8 mouse cellular contexts compared by ENCODE assay signal in the genomic region with DNA sequence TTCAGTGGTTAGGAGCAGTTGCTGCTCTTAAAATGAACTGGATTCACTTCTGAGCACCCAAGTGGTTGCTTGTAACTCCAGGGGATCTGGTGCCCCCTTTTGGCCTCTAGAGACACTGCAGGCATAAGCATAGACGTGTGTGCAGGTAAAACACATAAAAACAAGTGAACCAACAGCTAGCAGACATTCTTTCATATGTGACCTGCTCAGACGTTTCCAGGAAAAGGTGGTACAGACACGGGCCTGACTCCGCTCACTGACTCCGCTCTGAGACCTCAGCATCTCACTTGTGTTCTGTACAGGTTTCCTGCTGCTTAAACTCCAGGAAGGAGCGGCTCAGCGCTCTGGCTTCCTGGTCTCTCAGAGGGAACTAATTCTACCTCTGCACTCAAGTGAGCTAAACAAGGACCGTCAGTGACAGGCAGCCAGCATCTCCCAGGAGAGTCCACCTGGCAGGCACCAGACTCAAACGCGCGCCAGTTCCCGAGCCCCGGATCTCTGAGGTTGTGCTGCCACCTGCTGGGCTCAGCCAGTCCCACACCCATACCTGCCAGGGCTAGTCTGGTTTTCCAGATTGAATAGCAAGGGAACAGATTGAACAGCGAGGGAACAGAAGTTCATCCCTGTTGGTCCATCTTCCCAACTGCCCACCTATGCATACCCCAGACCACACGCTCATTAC. TPM values are rescaled to one million over a fixed set of nuclear protein-coding genes. Genes with fewer than 3 reads are reported as not detected.
A peak's percentile ranks its signal among the peaks of the same experiment; 100 is the strongest.
DNase-seq lines count a peak whose midpoint lies in the region; ATAC-seq and TF ChIP-seq lines count a peak whose summit lies in the region.

No protein-coding gene starts in this region.

- no peak for TF ChIP-seq POLR2A in ES-Bruce4 (IDR thresholded peaks at IDR 0.05; ENCODE audit: insufficient read depth, low read length)
- no peak for TF ChIP-seq POLR2A in thymus, adult 2 months (IDR thresholded peaks at IDR 0.05; ENCODE audit: control insufficient read depth, extremely low read depth, insufficient read depth, low read length, poor library complexity)

- H3K4me3 ChIP-seq in ES-Bruce4 (ENCODE audit: low read depth, low read length): peak overlapping the region; percentile 79
- H3K4me3 ChIP-seq in forebrain, embryonic 16.5 days (replicated peaks; ENCODE audit: low read length): peak overlapping the region; percentile 30
- peak overlapping the region; percentile 28 for H3K4me3 ChIP-seq in lung, embryonic 15.5 days
- H3K4me3 ChIP-seq in thymus, adult 2 months (ENCODE audit: control insufficient read depth, insufficient read depth, low read length): peak overlapping the region; percentile 27

- no peaks in the 10 kb centered on the region for H3K9me3 ChIP-seq in ES-Bruce4 (replicated peaks; ENCODE audit: control insufficient read depth, insufficient read depth, low read length, poor library complexity, severe bottlenecking)
- no peaks in the 10 kb centered on the region for H3K9me3 ChIP-seq in forebrain, embryonic 16.5 days (ENCODE audit: control insufficient read depth, low read length)
- H3K9me3 ChIP-seq in lung, embryonic 15.5 days: no peaks in the 10 kb centered on the region

- H3K9ac ChIP-seq in ES-Bruce4 (ENCODE audit: low read depth, poor library complexity, severe bottlenecking): peak overlapping the region; percentile 37; the same call in 1 of the 2 replicates
- no peak overlapping the region for H3K9ac ChIP-seq in forebrain, embryonic 16.5 days (replicated peaks; ENCODE audit: low read depth, low read length)
- no peak overlapping the region for H3K9ac ChIP-seq in lung, embryonic 15.5 days

- WGBS in forebrain, embryonic 16.5 days: 7% methylated on average over 15 of the region's 15 CpGs
- 6% methylated on average over 15 of the region's 15 CpGs for WGBS in lung, embryonic 15.5 days
- 5% methylated on average over 15 of the region's 15 CpGs for WGBS in thymus, adult 2 months

- H3K4me2 ChIP-seq in forebrain, embryonic 16.5 days (ENCODE audit: low read length): peak overlapping the region; percentile 55
- H3K4me2 ChIP-seq in lung, embryonic 15.5 days: peak overlapping the region; percentile 59

- DNase-seq in cerebellum, adult 11-12 months: peak; percentile 84
- peak; percentile 89 to 92 for DNase-seq in heart, postnatal 36 days
- peak; percentile 51 to 82 for DNase-seq in layer of hippocampus, adult 8-10 months (ENCODE audit: low spot score in 2 of 2)
- DNase-seq in ovary, adult 18-20 months (ENCODE audit: low spot score): peak; percentile 45
- DNase-seq in thymus, adult 2 months: peak; percentile 86

- TF ChIP-seq CTCF in ES-Bruce4 (IDR thresholded peaks at IDR 0.05; ENCODE audit: low read depth, low read length): peak; percentile 94
- TF ChIP-seq CTCF in thymus, adult 2 months (IDR thresholded peaks at IDR 0.05; ENCODE audit: borderline replicate concordance, control insufficient read depth, extremely low read depth, insufficient read depth, low read length, poor library complexity): peak; percentile 90

- ATAC-seq in forebrain, embryonic 16.5 days: peak; percentile 88
- peak; percentile 57; the same call in 1 of the 2 replicates for ATAC-seq in lung, embryonic 15.5 days (ENCODE audit: borderline replicate concordance, extremely low read depth, low FRiP score, low TSS enrichment)

- no peaks in the 10 kb centered on the region for H3K36me3 ChIP-seq in ES-Bruce4 (ENCODE audit: control insufficient read depth, insufficient read depth, low read length, poor library complexity, severe bottlenecking)
- H3K36me3 ChIP-seq in forebrain, embryonic 16.5 days (ENCODE audit: control insufficient read depth, insufficient read depth): peaks cover 2% of the 10 kb centered on the region
- peaks cover 6% of the 10 kb centered on the region; the same call in 1 of the 2 replicates for H3K36me3 ChIP-seq in lung, embryonic 15.5 days
- H3K36me3 ChIP-seq in thymus, adult 2 months (ENCODE audit: control insufficient read depth, insufficient read depth, low read length): peaks cover 9% of the 10 kb centered on the region; the same call in 1 of the 2 replicates

- peak overlapping the region; percentile 16; the same call in 1 of the 2 replicates for H3K27ac ChIP-seq in ES-Bruce4 (ENCODE audit: insufficient read depth, low read length)
- H3K27ac ChIP-seq in forebrain, embryonic 16.5 days (ENCODE audit: low read length): no peak overlapping the region
- H3K27ac ChIP-seq in lung, embryonic 15.5 days: no peak overlapping the region
- no peak overlapping the region for H3K27ac ChIP-seq in thymus, adult 2 months (ENCODE audit: control insufficient read depth, insufficient read depth, low read length)

- intact Hi-C loops in heart, postnatal 36 days (cut with DNase I): loop anchor here (1.0 to 10.0 kb wide), 6 partner anchors 32 to 284 kb away; partner anchors contain the start of genes Bahd1, Rad51 and Rmdn3

- no peaks in the 10 kb centered on the region for H3K4me1 ChIP-seq in ES-Bruce4 (ENCODE audit: control insufficient read depth, insufficient read depth, low read length)
- peaks cover 8% of the 10 kb centered on the region for H3K4me1 ChIP-seq in forebrain, embryonic 16.5 days (replicated peaks; ENCODE audit: control insufficient read depth, insufficient read depth, low read length)
- H3K4me1 ChIP-seq in lung, embryonic 15.5 days: peaks cover 5% of the 10 kb centered on the region; the same call in 1 of the 2 replicates
- H3K4me1 ChIP-seq in thymus, adult 2 months (replicated peaks; ENCODE audit: control insufficient read depth, insufficient read depth, low read length): peaks cover 3% of the 10 kb centered on the region

- H3K27me3 ChIP-seq in ES-Bruce4 (ENCODE audit: control insufficient read depth, insufficient read depth, low read length, poor library complexity, severe bottlenecking): no peaks in the 10 kb centered on the region
- no peaks in the 10 kb centered on the region for H3K27me3 ChIP-seq in forebrain, embryonic 16.5 days (replicated peaks; ENCODE audit: control insufficient read depth, insufficient read depth, low read length)
- H3K27me3 ChIP-seq in lung, embryonic 15.5 days: no peaks in the 10 kb centered on the region
- no peaks in the 10 kb centered on the region for H3K27me3 ChIP-seq in thymus, adult 2 months (ENCODE audit: control insufficient read depth, insufficient read depth, low read length)

- TF ChIP-seq EP300 in ES-Bruce4 (IDR thresholded peaks at IDR 0.05; ENCODE audit: insufficient read depth, low read depth, low read length): no peak

RNA-seq across cellular contexts. Expression of gene Gm14137, which starts 14.9 kb away (rescaled TPM):
- 0.21 TPM in 1 of 2 replicates, not detected in the other for polyA plus RNA-seq in ES-Bruce4 (2011; ENCODE audit: insufficient read depth, insufficient read length, low read depth, missing spikeins)
- polyA plus RNA-seq in forebrain, embryonic 16.5 days (2015; fragmentation: Nextera tagmentation; extraction: Ambion mirVana): 1.1 and 1.3 TPM in 2 replicates
- not detected for total RNA-seq in heart, postnatal 36 days (2021)
- total RNA-seq in layer of hippocampus, adult 8-10 months (2022): not detected
- polyA plus RNA-seq in lung, embryonic 15.5 days (2015; fragmentation: Nextera tagmentation; extraction: Ambion mirVana): 0.45 and 0.48 TPM in 2 replicates
- 0.70 and 1.1 TPM in 2 replicates for polyA plus RNA-seq in thymus, adult 2 months (2012; rRNA removed)

RNA-seq across cellular contexts. Expression of gene Zfyve19, which starts 19.2 kb away (rescaled TPM):
- polyA plus RNA-seq in ES-Bruce4 (2011; ENCODE audit: insufficient read depth, insufficient read length, low read depth, missing spikeins): 11.9 and 13.4 TPM in 2 replicates
- 66.2 and 66.9 TPM in 2 replicates for polyA plus RNA-seq in forebrain, embryonic 16.5 days (2015; fragmentation: Nextera tagmentation; extraction: Ambion mirVana)
- total RNA-seq in heart, postnatal 36 days (2021): 10 to 100 TPM; 11.0 to 13.2 TPM
- 10 to 100 TPM; 35.8 to 41.5 (median 38.8) TPM for total RNA-seq in layer of hippocampus, adult 8-10 months (2022)
- polyA plus RNA-seq in lung, embryonic 15.5 days (2015; fragmentation: Nextera tagmentation; extraction: Ambion mirVana): 42.6 and 53.4 TPM in 2 replicates
- polyA plus RNA-seq in thymus, adult 2 months (2012; rRNA removed): 56.2 and 60.9 TPM in 2 replicates

RNA-seq across cellular contexts. Expression of gene Dnajc17, which starts 19.4 kb away (rescaled TPM):
- polyA plus RNA-seq in ES-Bruce4 (2011; ENCODE audit: insufficient read depth, insufficient read length, low read depth, missing spikeins): 12.0 and 12.5 TPM in 2 replicates
- 21.3 and 24.6 TPM in 2 replicates for polyA plus RNA-seq in forebrain, embryonic 16.5 days (2015; fragmentation: Nextera tagmentation; extraction: Ambion mirVana)
- total RNA-seq in heart, postnatal 36 days (2021): 1 to 10 TPM; 7.6 to 9.9 TPM
- total RNA-seq in layer of hippocampus, adult 8-10 months (2022): 10 to 100 TPM; 17.9 to 22.6 (median 19.9) TPM
- 18.8 and 19.5 TPM in 2 replicates for polyA plus RNA-seq in lung, embryonic 15.5 days (2015; fragmentation: Nextera tagmentation; extraction: Ambion mirVana)
- 6.4 and 7.1 TPM in 2 replicates for polyA plus RNA-seq in thymus, adult 2 months (2012; rRNA removed)

RNA-seq across cellular contexts. Expression of gene Gchfr, which starts 21.6 kb away (rescaled TPM):
- polyA plus RNA-seq in ES-Bruce4 (2011; ENCODE audit: insufficient read depth, insufficient read length, low read depth, missing spikeins): 2.2 and 6.0 TPM in 2 replicates
- polyA plus RNA-seq in forebrain, embryonic 16.5 days (2015; fragmentation: Nextera tagmentation; extraction: Ambion mirVana): 0.47 and 0.55 TPM in 2 replicates
- 1 to 10 TPM; 4.3 to 6.5 TPM for total RNA-seq in heart, postnatal 36 days (2021)
- under 1 TPM in 1 of 4 experiments, not detected in 3; 0.57 TPM for total RNA-seq in layer of hippocampus, adult 8-10 months (2022)
- polyA plus RNA-seq in lung, embryonic 15.5 days (2015; fragmentation: Nextera tagmentation; extraction: Ambion mirVana): 22.1 and 28.6 TPM in 2 replicates
- 12.5 and 16.3 TPM in 2 replicates for polyA plus RNA-seq in thymus, adult 2 months (2012; rRNA removed)

RNA-seq across cellular contexts. Expression of gene Rmdn3, which starts 32.3 kb away (rescaled TPM):
- polyA plus RNA-seq in ES-Bruce4 (2011; ENCODE audit: insufficient read depth, insufficient read length, low read depth, missing spikeins): 22.0 and 25.4 TPM in 2 replicates
- polyA plus RNA-seq in forebrain, embryonic 16.5 days (2015; fragmentation: Nextera tagmentation; extraction: Ambion mirVana): 59.6 and 65.3 TPM in 2 replicates
- 10 to 100 TPM; 14.3 to 19.9 TPM for total RNA-seq in heart, postnatal 36 days (2021)
- total RNA-seq in layer of hippocampus, adult 8-10 months (2022): 10 to 100 TPM; 49.4 to 59.7 (median 52.5) TPM
- polyA plus RNA-seq in lung, embryonic 15.5 days (2015; fragmentation: Nextera tagmentation; extraction: Ambion mirVana): 36.9 and 37.9 TPM in 2 replicates
- polyA plus RNA-seq in thymus, adult 2 months (2012; rRNA removed): 19.3 and 21.6 TPM in 2 replicates

Comparison
In these comparisons a context has a peak if more than half of its experiments do, and no peak if none do; other contexts are left out.
1. H3K4me3 ChIP-seq: peak in every context shown above with its lines; median percentile 79 in ES-Bruce4; 30 in forebrain, embryonic 16.5 days; 28 in lung, embryonic 15.5 days; 27 in thymus, adult 2 months.